ENCODE assay signal across 8 mouse cellular contexts in genomic region chr2:74663291-74663925, GRCm38 (mm10). TPM values are rescaled to one million over a fixed set of nuclear protein-coding genes. Genes with fewer than 3 reads are reported as not detected.
DNase-seq lines count a peak whose midpoint lies in the region; ATAC-seq and TF ChIP-seq lines count a peak whose summit lies in the region.

No protein-coding gene starts in this region.

- no peak overlapping the region for H3K4me3 ChIP-seq in hindbrain, postnatal 0 days (ENCODE audit: low read length)
- H3K4me3 ChIP-seq in hindbrain, embryonic 16.5 days (ENCODE audit: low read length): no peak overlapping the region
- H3K4me3 ChIP-seq in CH12.LX (replicated peaks in 1 of 3; ENCODE audit: low read depth in 2 of 3, low read length in 2 of 3, poor library complexity in 1 of 3): peak overlapping the region; percentile 23 to 33 (median 32)
- no peak overlapping the region for H3K4me3 ChIP-seq in kidney, embryonic 14.5 days (ENCODE audit: low read length)

- dilution Hi-C loops in CH12.LX (cut with MboI; ENCODE audit: extremely low pct_ligation_motif_present, extremely low pct_unique_long_range_greater_than_20kb, low sequenced_read_pairs): no loop called here

- H3K27ac ChIP-seq in hindbrain, postnatal 0 days: no peak overlapping the region
- no peak overlapping the region for H3K27ac ChIP-seq in hindbrain, embryonic 16.5 days (ENCODE audit: low read depth, low read length)
- H3K27ac ChIP-seq in CH12.LX (ENCODE audit: insufficient read depth, low read depth): no peak overlapping the region
- H3K27ac ChIP-seq in kidney, embryonic 14.5 days (ENCODE audit: low read depth, low read length): no peak overlapping the region

- no peaks in the 10 kb centered on the region for H3K79me2 ChIP-seq in CH12.LX (replicated peaks; ENCODE audit: control insufficient read depth, extremely low read depth, insufficient read depth, poor library complexity, severe bottlenecking)

- TF ChIP-seq EP300 in CH12.LX (IDR thresholded peaks at IDR 0.05; ENCODE audit: low read length): no peak

- TF ChIP-seq RAD21 in CH12.LX (IDR thresholded peaks at IDR 0.05; ENCODE audit: low read depth, low read length): peak; percentile 82

- peak; percentile 83 for TF ChIP-seq CTCF in hindbrain, postnatal 0 days (IDR thresholded peaks at IDR 0.05; ENCODE audit: low read depth)
- peak; percentile 42 to 80 for TF ChIP-seq CTCF in CH12.LX (conservative IDR thresholded peaks at IDR 0.05 in 1 of 2, IDR thresholded peaks at IDR 0.05 in 1 of 2; ENCODE audit: low read depth in 2 of 2, low read length in 2 of 2)

- in situ Hi-C loops in CH12.LX (cut with MboI; ENCODE audit: low pct_ligation_motif_present, low pct_unique_long_range_greater_than_20kb, low sequenced_read_pairs): loop anchor here (10.0 to 25.0 kb wide), 3 partner anchors 369 to 1076 kb away; partner anchors contain the start of gene Chrna1

- DNase-seq in hindbrain, postnatal 0 days (ENCODE audit: low spot score): peak; percentile 83
- DNase-seq in CH12.LX (ENCODE audit: extremely low read depth): peak; percentile 52
- peak; percentile 54 to 61 for DNase-seq in adrenal gland, postnatal 36 days
- peak; percentile 27 for DNase-seq in lung, postnatal 25 days (ENCODE audit: low spot score)
- peak; percentile 65 for DNase-seq in testis, postnatal 10 days (ENCODE audit: low spot score)
- no peak for DNase-seq in spleen, postnatal 36 days (ENCODE audit: low spot score in 2 of 2)

- 4% methylated on average over 18 of the region's 18 CpGs for WGBS in hindbrain, postnatal 0 days
- 5% methylated on average over 18 of the region's 18 CpGs for WGBS in hindbrain, embryonic 16.5 days
- WGBS in kidney, embryonic 14.5 days: 1% methylated on average over 18 of the region's 18 CpGs

- no peaks in the 10 kb centered on the region for H3K4me1 ChIP-seq in hindbrain, postnatal 0 days (ENCODE audit: insufficient read depth, low read length)
- H3K4me1 ChIP-seq in hindbrain, embryonic 16.5 days (ENCODE audit: control insufficient read depth, insufficient read depth, low read depth, low read length): peaks cover 4% of the 10 kb centered on the region
- peaks cover 0 to 5% of the 10 kb centered on the region in 2 experiments; a peak in 2 of 4 replicates for H3K4me1 ChIP-seq in CH12.LX (ENCODE audit: control insufficient read depth in 1 of 2, insufficient read depth in 2 of 2)
- peaks cover 15% of the 10 kb centered on the region; the same call in 1 of the 2 replicates for H3K4me1 ChIP-seq in kidney, embryonic 14.5 days (ENCODE audit: control insufficient read depth, insufficient read depth, low read length)

- H3K27me3 ChIP-seq in hindbrain, postnatal 0 days (ENCODE audit: insufficient read depth, low read length): peaks cover 92% of the 10 kb centered on the region
- peaks cover 67% of the 10 kb centered on the region for H3K27me3 ChIP-seq in hindbrain, embryonic 16.5 days (replicated peaks; ENCODE audit: control insufficient read depth, insufficient read depth, low read length)
- no peaks in the 10 kb centered on the region for H3K27me3 ChIP-seq in CH12.LX (replicated peaks)
- H3K27me3 ChIP-seq in kidney, embryonic 14.5 days (ENCODE audit: control insufficient read depth, insufficient read depth, low read length): peaks cover 93% of the 10 kb centered on the region

- no peaks in the 10 kb centered on the region for H3K36me3 ChIP-seq in hindbrain, postnatal 0 days (ENCODE audit: insufficient read depth, low read length)
- H3K36me3 ChIP-seq in hindbrain, embryonic 16.5 days (ENCODE audit: control insufficient read depth, insufficient read depth, low read length): no peaks in the 10 kb centered on the region
- no peaks in the 10 kb centered on the region for H3K36me3 ChIP-seq in CH12.LX (replicated peaks in 1 of 2; ENCODE audit: control insufficient read depth in 1 of 2, insufficient read depth in 1 of 2, low read length in 1 of 2)
- H3K36me3 ChIP-seq in kidney, embryonic 14.5 days (ENCODE audit: control insufficient read depth, insufficient read depth, low read length): no peaks in the 10 kb centered on the region

- H3K9ac ChIP-seq in hindbrain, postnatal 0 days (replicated peaks; ENCODE audit: low read length): no peak overlapping the region
- H3K9ac ChIP-seq in hindbrain, embryonic 16.5 days (ENCODE audit: low read depth, low read length): no peak overlapping the region
- 0 out of 2 replicates have a peak overlapping the region, but pooled peaks have one; percentile 9 for H3K9ac ChIP-seq in CH12.LX (ENCODE audit: insufficient read depth, low read depth)
- H3K9ac ChIP-seq in kidney, embryonic 14.5 days (ENCODE audit: low read depth, low read length): no peak overlapping the region

- no peak overlapping the region for H3K4me2 ChIP-seq in hindbrain, postnatal 0 days (ENCODE audit: low read depth, low read length)
- no peak overlapping the region for H3K4me2 ChIP-seq in hindbrain, embryonic 16.5 days (ENCODE audit: low read length)
- peak overlapping the region; percentile 90 for H3K4me2 ChIP-seq in CH12.LX (ENCODE audit: insufficient read depth, low read depth, poor library complexity, severe bottlenecking)
- H3K4me2 ChIP-seq in kidney, embryonic 14.5 days (replicated peaks; ENCODE audit: low read depth, low read length): no peak overlapping the region; the same call in 1 of the 2 replicates

- H3K9me3 ChIP-seq in hindbrain, postnatal 0 days (ENCODE audit: low read length): no peaks in the 10 kb centered on the region
- H3K9me3 ChIP-seq in hindbrain, embryonic 16.5 days (ENCODE audit: control insufficient read depth, low read length): no peaks in the 10 kb centered on the region
- H3K9me3 ChIP-seq in CH12.LX (replicated peaks; ENCODE audit: low read length): peaks cover 22% of the 10 kb centered on the region
- H3K9me3 ChIP-seq in kidney, embryonic 14.5 days (ENCODE audit: control insufficient read depth, low read length): no peaks in the 10 kb centered on the region

- TF ChIP-seq POLR2A in CH12.LX (IDR thresholded peaks at IDR 0.05; ENCODE audit: low read depth, low read length): no peak

- no peak; the same call in 1 of the 2 replicates for ATAC-seq in hindbrain, postnatal 0 days
- no peak for ATAC-seq in hindbrain, embryonic 16.5 days
- 0 out of 2 replicates have a peak, but pooled peaks have one; percentile 40 for ATAC-seq in kidney, embryonic 14.5 days (ENCODE audit: low FRiP score, low TSS enrichment)

TF ChIP-seq in CH12.LX, 34 proteins besides CTCF, POLR2A, EP300 and RAD21:
- TF ChIP-seq SMC3 (IDR thresholded peaks at IDR 0.05; ENCODE audit: low read depth, low read length) (peak; percentile 72), ZC3H11A (IDR thresholded peaks at IDR 0.05; ENCODE audit: low read depth, low read length) (0 out of 2 replicates have a peak, but pooled peaks have one; percentile 9), ZKSCAN1 (IDR thresholded peaks at IDR 0.05; ENCODE audit: borderline replicate concordance, low read depth, low read length) (no peak), IRF4 (IDR thresholded peaks at IDR 0.05; ENCODE audit: low read depth, low read length) (no peak)

RNA-seq across cellular contexts. Expression of gene Evx2, which starts 4.1 kb away (rescaled TPM):
- total RNA-seq in hindbrain, postnatal 0 days (2014; rRNA removed): 4.3 and 9.6 TPM in 2 replicates
- polyA plus RNA-seq in hindbrain, postnatal 0 days (2015; fragmentation: Nextera tagmentation; extraction: Ambion mirVana): 0.39 and 0.55 TPM in 2 replicates
- polyA plus RNA-seq in hindbrain, embryonic 16.5 days (2015; fragmentation: Nextera tagmentation; extraction: Ambion mirVana): 0.40 and 0.58 TPM in 2 replicates
- not detected in 2 replicates for total RNA-seq in CH12.LX (2012; rRNA removed)
- total RNA-seq in CH12.LX (2014; rRNA removed): not detected in 2 replicates
- polyA plus RNA-seq in CH12.LX (2012; ENCODE audit: insufficient read length, low read depth): not detected in 2 replicates
- total RNA-seq in adrenal gland, postnatal 36 days (2021): not detected
- not detected in 2 replicates for polyA plus RNA-seq in kidney, embryonic 14.5 days (2014; fragmentation: Nextera tagmentation; extraction: Ambion mirVana)

RNA-seq across cellular contexts. Expression of gene Hoxd13, which starts 4.7 kb away (rescaled TPM):
- total RNA-seq in hindbrain, postnatal 0 days (2014; rRNA removed): 0.21 TPM in 1 of 2 replicates, not detected in the other
- 0.09 TPM in 1 of 2 replicates, not detected in the other for polyA plus RNA-seq in hindbrain, postnatal 0 days (2015; fragmentation: Nextera tagmentation; extraction: Ambion mirVana)
- polyA plus RNA-seq in hindbrain, embryonic 16.5 days (2015; fragmentation: Nextera tagmentation; extraction: Ambion mirVana): 0.06 TPM in 1 of 2 replicates, not detected in the other
- not detected in 2 replicates for total RNA-seq in CH12.LX (2012; rRNA removed)
- total RNA-seq in CH12.LX (2014; rRNA removed): not detected in 2 replicates
- not detected in 2 replicates for polyA plus RNA-seq in CH12.LX (2012; ENCODE audit: insufficient read length, low read depth)
- not detected for total RNA-seq in adrenal gland, postnatal 36 days (2021)
- 0.17 and 0.22 TPM in 2 replicates for polyA plus RNA-seq in kidney, embryonic 14.5 days (2014; fragmentation: Nextera tagmentation; extraction: Ambion mirVana)

RNA-seq across cellular contexts. Expression of gene Hoxd12, which starts 11.4 kb away (rescaled TPM):
- total RNA-seq in hindbrain, postnatal 0 days (2014; rRNA removed): not detected in 2 replicates
- not detected in 2 replicates for polyA plus RNA-seq in hindbrain, postnatal 0 days (2015; fragmentation: Nextera tagmentation; extraction: Ambion mirVana)
- not detected in 2 replicates for polyA plus RNA-seq in hindbrain, embryonic 16.5 days (2015; fragmentation: Nextera tagmentation; extraction: Ambion mirVana)
- not detected in 2 replicates for total RNA-seq in CH12.LX (2012; rRNA removed)
- not detected in 2 replicates for total RNA-seq in CH12.LX (2014; rRNA removed)
- polyA plus RNA-seq in CH12.LX (2012; ENCODE audit: insufficient read length, low read depth): not detected in 2 replicates
- not detected for total RNA-seq in adrenal gland, postnatal 36 days (2021)
- 6.2 and 7.2 TPM in 2 replicates for polyA plus RNA-seq in kidney, embryonic 14.5 days (2014; fragmentation: Nextera tagmentation; extraction: Ambion mirVana)

RNA-seq across cellular contexts. Expression of gene Hoxd11, which starts 15.9 kb away (rescaled TPM):
- not detected in 2 replicates for total RNA-seq in hindbrain, postnatal 0 days (2014; rRNA removed)
- polyA plus RNA-seq in hindbrain, postnatal 0 days (2015; fragmentation: Nextera tagmentation; extraction: Ambion mirVana): not detected in 2 replicates
- polyA plus RNA-seq in hindbrain, embryonic 16.5 days (2015; fragmentation: Nextera tagmentation; extraction: Ambion mirVana): not detected in 2 replicates
- not detected in 2 replicates for total RNA-seq in CH12.LX (2012; rRNA removed)
- not detected in 2 replicates for total RNA-seq in CH12.LX (2014; rRNA removed)
- not detected in 2 replicates for polyA plus RNA-seq in CH12.LX (2012; ENCODE audit: insufficient read length, low read depth)
- total RNA-seq in adrenal gland, postnatal 36 days (2021): not detected
- polyA plus RNA-seq in kidney, embryonic 14.5 days (2014; fragmentation: Nextera tagmentation; extraction: Ambion mirVana): 54.5 and 56.2 TPM in 2 replicates

RNA-seq across cellular contexts. Expression of gene Hoxd10, which starts 28.3 kb away (rescaled TPM):
- not detected in 2 replicates for total RNA-seq in hindbrain, postnatal 0 days (2014; rRNA removed)
- polyA plus RNA-seq in hindbrain, postnatal 0 days (2015; fragmentation: Nextera tagmentation; extraction: Ambion mirVana): not detected in 2 replicates
- polyA plus RNA-seq in hindbrain, embryonic 16.5 days (2015; fragmentation: Nextera tagmentation; extraction: Ambion mirVana): not detected in 2 replicates
- total RNA-seq in CH12.LX (2012; rRNA removed) (not detected in 2 replicates), CH12.LX (2014; rRNA removed) (not detected in 2 replicates)
- polyA plus RNA-seq in CH12.LX (2012; ENCODE audit: insufficient read length, low read depth): not detected in 2 replicates
- total RNA-seq in adrenal gland, postnatal 36 days (2021): not detected
- polyA plus RNA-seq in kidney, embryonic 14.5 days (2014; fragmentation: Nextera tagmentation; extraction: Ambion mirVana): 45.1 and 45.9 TPM in 2 replicates

Comparison
In these comparisons a context has a peak if more than half of its experiments do, and no peak if none do; other contexts are left out.
1. DNase-seq: peak in hindbrain, postnatal 0 days (single experiment), CH12.LX (single experiment), adrenal gland, postnatal 36 days (2 of 2), lung, postnatal 25 days (single experiment) and testis, postnatal 10 days (single experiment); none in spleen, postnatal 36 days (0 of 2).
2. H3K4me3 ChIP-seq: peak in CH12.LX (3 of 3); none in hindbrain, postnatal 0 days (single experiment), hindbrain, embryonic 16.5 days (single experiment) and kidney, embryonic 14.5 days (single experiment).